Mouse (Mus musculus): ENCODE results near the gene 2810006K23Rik. TPM values are rescaled to one million over a fixed set of nuclear protein-coding genes. Genes with fewer than 3 reads are reported as not detected.
A peak's percentile ranks its signal among the peaks of the same experiment; 100 is the strongest.
"Not testable (repeated sequence)": the region's sequence is repeated elsewhere in the genome, so short reads cannot be mapped to it uniquely, and the experiment has no call there.

The 2810006K23Rik gene
- polyA plus RNA-seq, 1 experiment = 13.6 TPM

DNA sequence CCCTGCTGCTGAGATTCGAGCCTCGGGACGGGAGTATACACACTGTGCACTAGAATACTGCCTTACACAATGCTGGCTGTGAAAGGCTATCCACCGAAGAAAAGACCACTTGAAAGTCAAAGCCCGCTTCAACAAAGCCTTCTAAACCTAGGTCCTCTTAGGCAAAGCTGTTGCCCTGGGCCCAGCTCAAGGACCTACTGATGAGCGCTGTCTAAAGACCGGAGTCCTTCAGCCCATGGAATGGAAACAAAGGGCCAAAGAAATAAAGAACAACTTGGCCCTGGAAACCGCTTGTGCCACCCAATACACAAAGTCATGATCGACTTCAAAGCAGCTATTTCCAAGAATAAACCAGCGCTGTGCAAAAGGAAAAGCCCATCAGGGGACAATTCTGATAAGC is 18.7 kb upstream of the 2810006K23Rik start:
- TF ChIP-seq POLR2A (IDR thresholded peaks at IDR 0.05; ENCODE audit: extremely low read depth, insufficient read depth, low read length) (no peak), CTCF (IDR thresholded peaks at IDR 0.05; ENCODE audit: extremely low read depth, insufficient read depth, low read length) (no peak)
- Histone ChIP-seq H3K27ac (ENCODE audit: insufficient read depth, low read length) (no peak overlapping the region), H3K4me1 (ENCODE audit: control insufficient read depth, insufficient read depth, low read length) (no peaks in the 10 kb centered on the region), H3K4me3 (ENCODE audit: insufficient read depth, low read length) (no peak overlapping the region)

DNA sequence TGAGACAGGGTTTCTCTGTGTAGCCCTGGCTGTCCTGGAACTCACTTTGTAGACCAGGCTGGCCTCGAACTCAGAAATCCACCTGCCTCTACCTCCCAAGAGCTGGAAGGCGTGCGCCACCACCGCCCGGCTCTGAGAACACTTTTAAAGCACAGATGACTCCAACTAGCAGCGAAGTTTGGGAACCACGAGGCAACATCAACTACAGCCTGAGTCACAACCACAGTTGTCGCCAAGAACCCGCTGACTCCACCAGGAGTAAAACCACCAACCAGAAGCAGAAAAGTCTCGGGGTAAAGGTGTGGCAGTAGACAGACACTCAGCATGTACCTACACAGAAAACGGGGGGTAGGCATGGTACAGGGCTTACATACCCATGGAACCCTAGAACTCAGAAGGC is 17.8 kb upstream of the 2810006K23Rik start:
- Histone ChIP-seq H3K27ac (ENCODE audit: insufficient read depth, low read length) (no peak overlapping the region), H3K4me3 (ENCODE audit: insufficient read depth, low read length) (no peak overlapping the region), H3K4me1 (ENCODE audit: control insufficient read depth, insufficient read depth, low read length) (no peaks in the 10 kb centered on the region)
- TF ChIP-seq POLR2A (IDR thresholded peaks at IDR 0.05; ENCODE audit: extremely low read depth, insufficient read depth, low read length) (no peak), CTCF (IDR thresholded peaks at IDR 0.05; ENCODE audit: extremely low read depth, insufficient read depth, low read length) (no peak)

DNA sequence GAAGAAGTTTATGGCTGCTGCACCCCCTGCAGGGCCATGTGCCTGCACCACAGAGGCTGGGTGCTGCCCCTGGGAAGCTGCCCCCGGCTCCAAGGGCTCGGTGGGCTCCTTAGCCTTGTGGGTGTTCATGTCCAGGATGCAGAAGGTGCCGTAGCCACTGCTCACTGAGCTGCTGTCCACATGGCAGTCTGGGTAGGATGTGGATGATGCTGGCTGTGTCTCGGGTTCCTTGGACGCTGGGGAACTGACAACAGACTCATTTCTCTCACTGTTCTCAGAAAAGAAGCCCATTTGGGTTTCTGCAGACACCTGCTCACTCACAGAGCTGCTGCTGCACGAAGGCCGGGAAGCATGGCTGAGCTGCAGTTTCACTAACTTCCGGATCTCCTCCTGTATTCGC is 12.4 kb upstream of the 2810006K23Rik start:
- TF ChIP-seq CTCF (IDR thresholded peaks at IDR 0.05; ENCODE audit: extremely low read depth, insufficient read depth, low read length) (no peak), POLR2A (IDR thresholded peaks at IDR 0.05; ENCODE audit: extremely low read depth, insufficient read depth, low read length) (no peak)
- H3K27ac ChIP-seq (ENCODE audit: insufficient read depth, low read length) = no peak overlapping the region
- no peak overlapping the region for H3K4me3 ChIP-seq (ENCODE audit: insufficient read depth, low read length)
- H3K4me1 ChIP-seq (ENCODE audit: control insufficient read depth, insufficient read depth, low read length) = 0 out of 2 replicates have a peak, but pooled peaks cover 1% of the 10 kb centered on the region

DNA sequence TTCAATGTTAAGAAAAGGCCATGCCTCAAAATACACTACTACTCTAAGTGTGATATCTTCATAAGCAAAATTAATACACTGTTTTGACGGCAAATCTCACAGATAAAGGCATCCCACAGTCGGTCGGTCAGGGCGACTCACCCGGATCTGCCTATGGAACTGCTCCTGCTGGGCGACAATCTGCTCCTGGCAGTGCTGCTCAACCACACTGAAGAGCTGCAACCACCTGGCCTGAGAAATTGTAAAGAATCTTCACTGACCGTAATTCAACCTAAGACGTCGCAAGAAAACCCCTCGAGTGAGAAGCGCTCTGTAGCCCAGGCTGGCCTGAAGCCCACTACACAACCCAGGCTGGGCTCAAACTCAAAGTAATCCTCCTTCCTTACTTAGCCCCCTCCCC is 11.9 kb upstream of the 2810006K23Rik start:
- H3K4me1 ChIP-seq (ENCODE audit: control insufficient read depth, insufficient read depth, low read length) = 0 out of 2 replicates have a peak, but pooled peaks cover 1% of the 10 kb centered on the region
- H3K4me3 ChIP-seq (ENCODE audit: insufficient read depth, low read length) = no peak overlapping the region
- TF ChIP-seq POLR2A (IDR thresholded peaks at IDR 0.05; ENCODE audit: extremely low read depth, insufficient read depth, low read length) = no peak
- H3K27ac ChIP-seq (ENCODE audit: insufficient read depth, low read length) = no peak overlapping the region

DNA sequence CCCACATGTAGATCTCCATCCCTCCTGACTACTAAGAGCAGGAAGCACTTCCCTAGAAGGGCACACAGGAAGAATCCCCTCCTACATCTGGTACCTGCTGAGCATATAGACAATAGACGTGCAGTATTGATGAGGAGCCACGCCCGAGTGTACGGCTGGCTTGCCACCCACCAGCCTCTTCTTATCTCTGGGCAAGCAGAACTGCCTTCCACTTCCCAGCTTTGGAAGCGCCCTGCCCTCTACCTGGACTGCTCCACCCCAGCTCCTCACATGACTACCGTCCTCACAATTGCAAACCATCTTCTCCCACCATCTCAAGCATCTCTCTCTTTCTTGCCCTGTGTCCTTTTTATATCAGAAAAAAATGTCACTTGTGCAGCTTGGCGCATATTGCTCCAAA is 10.2 kb upstream of the 2810006K23Rik start:
- no peak for TF ChIP-seq POLR2A (IDR thresholded peaks at IDR 0.05; ENCODE audit: extremely low read depth, insufficient read depth, low read length)
- TF ChIP-seq CTCF (IDR thresholded peaks at IDR 0.05; ENCODE audit: extremely low read depth, insufficient read depth, low read length) = no peak
- Histone ChIP-seq H3K4me1 (ENCODE audit: control insufficient read depth, insufficient read depth, low read length) (0 out of 2 replicates have a peak, but pooled peaks cover 1% of the 10 kb centered on the region), H3K4me3 (ENCODE audit: insufficient read depth, low read length) (no peak overlapping the region), H3K27ac (ENCODE audit: insufficient read depth, low read length) (no peak overlapping the region)

DNA sequence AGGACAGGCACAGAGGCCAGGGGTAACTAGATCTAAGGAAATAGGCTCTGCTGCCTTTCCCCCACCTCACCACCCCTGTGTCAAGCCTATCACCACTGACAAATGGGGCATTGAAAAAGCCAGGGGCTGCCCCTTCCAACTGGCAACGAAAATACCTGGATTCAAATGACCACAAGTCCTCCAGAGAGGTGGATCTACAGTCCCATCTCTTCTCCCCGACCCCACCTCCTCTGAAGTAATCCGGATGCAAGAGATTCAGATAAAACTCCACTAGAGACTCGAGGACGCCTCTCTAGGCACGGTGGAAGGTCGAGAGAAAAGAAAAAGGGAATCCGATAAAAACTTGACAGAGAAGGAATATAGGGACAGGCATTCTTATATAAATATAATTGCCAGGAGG is 1.1 kb upstream of the 2810006K23Rik start:
- no peaks in the 10 kb centered on the region; the same call in 1 of the 2 replicates for H3K4me1 ChIP-seq (ENCODE audit: control insufficient read depth, insufficient read depth, low read length)
- H3K27ac ChIP-seq (ENCODE audit: insufficient read depth, low read length) = no peak overlapping the region
- peak overlapping the region; percentile 51 for H3K4me3 ChIP-seq (ENCODE audit: insufficient read depth, low read length)
- TF ChIP-seq POLR2A (IDR thresholded peaks at IDR 0.05; ENCODE audit: extremely low read depth, insufficient read depth, low read length) = no peak

DNA sequence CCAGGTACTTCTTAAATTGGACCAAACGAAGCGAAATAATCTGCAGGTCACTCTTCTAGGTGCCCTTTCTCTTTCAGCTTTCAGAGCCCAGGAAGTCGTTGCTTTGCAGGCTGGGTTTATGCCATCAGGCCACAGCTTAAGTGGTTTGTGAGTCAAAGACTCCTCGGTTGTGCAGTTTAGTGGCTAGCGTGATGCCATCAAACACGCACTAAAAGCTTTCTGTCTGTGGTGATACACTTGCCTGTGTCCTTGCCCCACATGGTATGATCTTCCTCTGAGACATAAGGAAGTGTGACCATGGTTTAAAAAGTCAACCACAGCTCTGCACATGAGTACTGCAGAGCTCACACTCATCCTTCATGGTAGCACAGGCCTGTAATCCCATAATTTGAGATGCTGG is 2.2 kb downstream of the 2810006K23Rik start:
- no peak overlapping the region for H3K4me3 ChIP-seq (ENCODE audit: insufficient read depth, low read length)
- H3K4me1 ChIP-seq (ENCODE audit: control insufficient read depth, insufficient read depth, low read length) = peaks cover 1% of the 10 kb centered on the region; the same call in 1 of the 2 replicates
- TF ChIP-seq CTCF (IDR thresholded peaks at IDR 0.05; ENCODE audit: extremely low read depth, insufficient read depth, low read length) (no peak), POLR2A (IDR thresholded peaks at IDR 0.05; ENCODE audit: extremely low read depth, insufficient read depth, low read length) (no peak)
- no peak overlapping the region for H3K27ac ChIP-seq (ENCODE audit: insufficient read depth, low read length)

DNA sequence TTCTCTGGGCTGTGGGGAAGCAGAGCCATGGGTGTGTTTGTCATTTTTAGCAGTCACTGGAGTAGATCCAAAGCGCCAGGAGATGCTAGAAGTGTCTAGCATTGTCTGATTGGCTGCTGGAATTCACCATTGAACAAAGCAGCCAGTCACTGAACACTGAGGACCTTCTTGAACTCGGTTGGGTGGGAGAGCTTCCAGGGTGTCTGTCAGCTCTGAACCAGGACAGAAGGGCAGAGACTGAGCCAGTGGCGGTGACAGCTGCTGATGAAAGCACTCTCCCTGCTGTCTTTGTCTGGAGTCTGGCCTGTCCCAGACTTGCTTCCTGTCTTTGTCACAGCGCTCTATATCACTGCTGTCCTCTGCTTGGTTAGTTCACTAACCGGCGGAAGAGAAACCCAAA is 6.5 kb downstream of the 2810006K23Rik start:
- Histone ChIP-seq H3K4me1 (ENCODE audit: control insufficient read depth, insufficient read depth, low read length) (peaks cover 3% of the 10 kb centered on the region), H3K27ac (ENCODE audit: insufficient read depth, low read length) (peak overlapping the region; percentile 23; the same call in 1 of the 2 replicates), H3K4me3 (ENCODE audit: insufficient read depth, low read length) (no peak overlapping the region)
- TF ChIP-seq CTCF (IDR thresholded peaks at IDR 0.05; ENCODE audit: extremely low read depth, insufficient read depth, low read length) (no peak), POLR2A (IDR thresholded peaks at IDR 0.05; ENCODE audit: extremely low read depth, insufficient read depth, low read length) (no peak)

DNA sequence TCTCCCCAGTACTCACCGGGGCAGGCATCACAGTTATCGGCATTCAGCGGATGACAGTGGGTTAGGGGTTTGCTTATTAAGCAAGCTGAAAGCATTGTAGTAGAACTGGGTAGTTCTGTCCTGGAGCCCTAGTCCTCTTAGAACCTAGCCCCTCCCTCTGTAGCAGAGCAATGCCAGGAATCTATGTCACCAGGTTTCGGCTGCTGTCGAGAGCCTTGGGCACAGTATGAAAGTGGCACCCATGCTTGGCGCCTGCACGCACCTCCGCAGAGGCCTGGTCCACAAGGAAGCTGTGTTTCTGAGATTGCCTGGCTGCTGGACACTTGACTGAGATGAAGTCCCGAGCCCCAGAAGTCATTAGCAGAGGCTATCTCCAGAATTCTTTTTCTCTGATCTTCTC is 9.2 kb downstream of the 2810006K23Rik start:
- H3K4me3 ChIP-seq (ENCODE audit: insufficient read depth, low read length) = no peak overlapping the region
- TF ChIP-seq POLR2A (IDR thresholded peaks at IDR 0.05; ENCODE audit: extremely low read depth, insufficient read depth, low read length) (no peak), CTCF (IDR thresholded peaks at IDR 0.05; ENCODE audit: extremely low read depth, insufficient read depth, low read length) (no peak)
- peaks cover 3% of the 10 kb centered on the region for H3K4me1 ChIP-seq (ENCODE audit: control insufficient read depth, insufficient read depth, low read length)
- H3K27ac ChIP-seq (ENCODE audit: insufficient read depth, low read length) = no peak overlapping the region

DNA sequence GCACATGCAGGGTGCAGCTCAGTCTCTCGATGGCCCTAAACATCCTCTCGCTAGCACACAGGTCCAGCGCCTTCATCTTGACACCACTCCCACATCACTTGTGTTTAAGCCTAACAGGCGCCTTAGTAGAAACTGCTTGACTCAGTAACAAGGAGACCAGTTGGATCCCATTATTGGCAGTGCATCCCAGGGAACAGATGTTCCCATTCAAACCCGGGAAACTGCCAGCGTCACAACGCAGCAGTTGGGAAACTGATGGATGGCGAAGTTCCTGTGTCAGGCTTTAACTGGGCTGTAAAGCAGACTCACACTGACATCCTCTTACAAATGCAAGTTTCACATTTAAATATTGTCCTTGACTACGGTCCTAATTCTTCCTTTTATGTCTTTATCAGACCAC is 10.0 kb downstream of the 2810006K23Rik start:
- no peak for TF ChIP-seq CTCF (IDR thresholded peaks at IDR 0.05; ENCODE audit: extremely low read depth, insufficient read depth, low read length)
- no peak for TF ChIP-seq POLR2A (IDR thresholded peaks at IDR 0.05; ENCODE audit: extremely low read depth, insufficient read depth, low read length)
- Histone ChIP-seq H3K4me1 (ENCODE audit: control insufficient read depth, insufficient read depth, low read length) (peaks cover 3% of the 10 kb centered on the region), H3K4me3 (ENCODE audit: insufficient read depth, low read length) (no peak overlapping the region), H3K27ac (ENCODE audit: insufficient read depth, low read length) (no peak overlapping the region)

DNA sequence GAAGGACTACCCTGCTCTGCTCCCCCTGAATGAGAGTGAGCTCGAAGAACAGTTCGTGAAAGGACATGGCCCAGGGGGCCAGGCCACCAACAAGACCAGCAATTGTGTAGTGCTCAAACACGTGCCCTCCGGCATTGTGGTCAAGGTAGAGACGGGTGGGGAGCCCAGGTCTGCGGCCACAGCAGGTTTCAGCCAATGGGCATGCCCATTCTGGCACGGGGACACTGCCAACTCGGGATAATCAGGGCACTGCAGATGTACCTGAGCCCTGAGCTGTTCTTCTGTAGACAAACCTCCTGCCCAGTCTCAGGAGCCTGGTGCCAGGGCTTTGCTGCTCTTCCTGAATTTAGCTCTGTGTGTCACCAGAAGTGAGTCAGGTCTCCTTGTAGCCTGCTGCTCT is 10.9 kb downstream of the 2810006K23Rik start:
- H3K27ac ChIP-seq (ENCODE audit: insufficient read depth, low read length) = no peak overlapping the region
- TF ChIP-seq POLR2A (IDR thresholded peaks at IDR 0.05; ENCODE audit: extremely low read depth, insufficient read depth, low read length) (no peak), CTCF (IDR thresholded peaks at IDR 0.05; ENCODE audit: extremely low read depth, insufficient read depth, low read length) (no peak)

DNA sequence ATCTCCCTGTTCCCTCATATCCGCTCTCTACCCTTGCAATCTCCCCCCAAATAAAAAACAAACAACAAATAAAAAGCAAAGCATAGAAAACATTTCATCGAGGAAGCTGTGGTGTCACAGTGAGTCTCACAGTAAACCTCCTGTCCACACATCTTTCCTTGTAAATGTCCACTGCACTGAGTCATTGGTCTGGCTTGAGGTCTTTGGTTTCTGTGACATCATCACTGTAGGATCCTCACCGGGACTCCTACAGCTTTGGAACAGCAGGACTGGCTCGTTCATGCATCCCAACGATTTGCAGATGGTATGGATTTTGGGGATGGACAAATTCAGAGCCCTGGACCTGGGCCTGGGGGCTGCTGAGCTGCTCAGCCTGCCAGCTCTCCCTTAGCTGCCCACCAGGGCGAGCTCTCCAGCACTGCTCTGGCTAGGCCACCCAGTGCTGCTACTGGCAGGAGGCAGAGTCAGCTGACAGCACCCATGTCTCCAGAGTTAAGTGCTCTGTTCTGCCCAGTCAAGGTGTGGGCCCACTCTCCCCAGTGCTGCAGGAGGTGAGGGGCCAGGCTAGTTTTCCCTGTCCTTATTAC is 14.0 kb downstream of the 2810006K23Rik start:
- not testable (repeated sequence) for H3K4me1 ChIP-seq (ENCODE audit: control insufficient read depth, insufficient read depth, low read length); H3K27ac ChIP-seq (ENCODE audit: insufficient read depth, low read length); H3K4me3 ChIP-seq (ENCODE audit: insufficient read depth, low read length)

More for the DNA sequence above, 10.9 kb downstream of the 2810006K23Rik start:
- no peak overlapping the region for H3K4me3 ChIP-seq (ENCODE audit: insufficient read depth, low read length)
- H3K4me1 ChIP-seq (ENCODE audit: control insufficient read depth, insufficient read depth, low read length) = peaks cover 5% of the 10 kb centered on the region

Measured in cortical plate, adult 2 months (tissue).